Comparison of ENCODE assay signal across 15 mouse cellular contexts in the genomic region with DNA sequence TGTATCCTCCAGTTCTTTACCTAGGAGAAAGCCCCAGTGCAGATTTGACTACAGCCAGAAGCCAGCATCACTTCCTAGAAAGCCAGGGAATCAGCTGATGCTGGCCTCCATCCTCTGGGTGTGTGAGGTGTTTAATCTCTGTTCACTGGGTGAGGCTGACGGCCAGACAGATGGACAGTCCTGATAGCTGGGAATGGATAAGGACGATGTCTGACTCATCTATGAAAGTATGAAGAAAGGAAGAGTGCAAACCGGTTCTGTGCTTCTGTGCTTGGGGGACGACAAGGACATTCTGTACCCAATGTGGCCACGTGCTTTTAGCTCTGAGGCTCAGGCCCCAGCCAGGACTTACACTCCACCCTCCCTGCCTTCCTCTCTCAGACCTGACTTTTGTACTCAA.
DNase-seq lines count a peak whose midpoint lies in the region; ATAC-seq and TF ChIP-seq lines count a peak whose summit lies in the region.
"Had no signal": no experiment of that assay in that cellular context is flagged by ENCODE, and none has a peak within 500 bp of the region (broad histone marks: within the 10 kb centered on the region; RNA-seq: fewer than 3 reads in every experiment).

No protein-coding gene starts in this region.

- peak overlapping the region; percentile 67 for H3K4me2 ChIP-seq in liver, embryonic 14.5 days (ENCODE audit: low read depth)
- H3K4me2 ChIP-seq in forebrain, embryonic 11.5 days (ENCODE audit: low read depth, low read length, severe bottlenecking) = no peak overlapping the region
- H3K4me2 ChIP-seq: heart, embryonic 13.5 days had no signal

- H3K9me3 ChIP-seq in liver, embryonic 14.5 days (ENCODE audit: control insufficient read depth, low read length) = no peaks in the 10 kb centered on the region
- H3K9me3 ChIP-seq in forebrain, embryonic 11.5 days (ENCODE audit: control insufficient read depth, low read length) = no peaks in the 10 kb centered on the region
- H3K9me3 ChIP-seq: heart, embryonic 13.5 days had no signal

- peak overlapping the region; percentile 99 for H3K27ac ChIP-seq in liver, embryonic 14.5 days
- no peak overlapping the region for H3K27ac ChIP-seq in layer of hippocampus, adult 2 months
- no peak overlapping the region for H3K27ac ChIP-seq in forebrain, embryonic 11.5 days (ENCODE audit: low read depth, low read length)

- H3K4me1 ChIP-seq in liver, embryonic 14.5 days (replicated peaks; ENCODE audit: control insufficient read depth in 2 of 2, insufficient read depth in 2 of 2, low read length in 1 of 2) = peaks cover 79 to 81% of the 10 kb centered on the region in 2 experiments
- H3K4me1 ChIP-seq in forebrain, embryonic 11.5 days (replicated peaks; ENCODE audit: control insufficient read depth, insufficient read depth, low read length) = peaks cover 6% of the 10 kb centered on the region; the same call in 1 of the 2 replicates

- no peaks in the 10 kb centered on the region for H3K27me3 ChIP-seq in liver, embryonic 14.5 days (ENCODE audit: control insufficient read depth, insufficient read depth, low read length)
- no peaks in the 10 kb centered on the region for H3K27me3 ChIP-seq in forebrain, embryonic 11.5 days (ENCODE audit: control insufficient read depth, insufficient read depth, low read length)
- H3K27me3 ChIP-seq: heart, embryonic 13.5 days; Patski had no signal

- TF ChIP-seq EP300 in liver, embryonic 14.5 days (IDR thresholded peaks at IDR 0.05; ENCODE audit: low read depth) = peak; percentile 98

- peak; percentile 27 for DNase-seq in gastrocnemius, adult 18-20 months (ENCODE audit: low spot score)
- no peak for DNase-seq in gastrocnemius, postnatal 4 days (ENCODE audit: low spot score in 2 of 2)
- peak; percentile 87 for DNase-seq in 416B (ENCODE audit: low read depth)
- peak; percentile 95 for DNase-seq in c-Kit-positive CD71-positive TER-119-positive erythroid progenitor cells, embryonic 14.5 days (ENCODE audit: low spot score)
- peak; percentile 89 to 97 (median 93) for DNase-seq in liver, embryonic 14.5 days (ENCODE audit: low read depth in 3 of 3, low spot score in 3 of 3)
- no peak for DNase-seq in layer of hippocampus, adult 2 months (ENCODE audit: low spot score in 2 of 2)
- DNase-seq in forebrain, embryonic 11.5 days (ENCODE audit: low spot score) = no peak
- no peak for DNase-seq in right cerebral cortex, postnatal 25 days
- DNase-seq: adrenal gland, postnatal 10 days; cerebellum, adult 2 months; embryo, embryonic 11 days; forebrain, postnatal 0 days had no signal

- ATAC-seq in liver, embryonic 14.5 days (ENCODE audit: insufficient read depth) = peak; percentile 77
- ATAC-seq in forebrain, embryonic 11.5 days (replicated peaks; ENCODE audit: low FRiP score) = no peak
- ATAC-seq: forebrain, postnatal 0 days; Patski had no signal

- H3K36me3 ChIP-seq in liver, embryonic 14.5 days (replicated peaks; ENCODE audit: control insufficient read depth, insufficient read depth, low read depth) = no peaks in the 10 kb centered on the region
- no peaks in the 10 kb centered on the region for H3K36me3 ChIP-seq in forebrain, embryonic 11.5 days (ENCODE audit: control insufficient read depth, insufficient read depth, low read length)
- H3K36me3 ChIP-seq: heart, embryonic 13.5 days had no signal

- H3K4me3 ChIP-seq in liver, embryonic 14.5 days (ENCODE audit: insufficient read depth in 1 of 2, low read depth in 2 of 2, low read length in 2 of 2) = peak overlapping the region; percentile 17 to 18; a peak in 2 of 4 replicates
- no peak overlapping the region for H3K4me3 ChIP-seq in layer of hippocampus, adult 2 months
- no peak overlapping the region for H3K4me3 ChIP-seq in forebrain, embryonic 11.5 days (ENCODE audit: low read depth, low read length)
- H3K4me3 ChIP-seq: heart, embryonic 13.5 days; myocyte had no signal

- WGBS in liver, embryonic 14.5 days (ENCODE audit: insufficient replicate concordance) = 20% methylated on average over 5 of the region's 5 CpGs
- WGBS in forebrain, embryonic 11.5 days = 78% methylated on average over 5 of the region's 5 CpGs

- TF ChIP-seq CTCF in liver, embryonic 14.5 days (IDR thresholded peaks at IDR 0.05; ENCODE audit: low read depth) = no peak
- TF ChIP-seq CTCF in layer of hippocampus, adult 2 months (conservative IDR thresholded peaks at IDR 0.05) = no peak

- peak overlapping the region; percentile 73 for H3K9ac ChIP-seq in liver, embryonic 14.5 days (replicated peaks)
- H3K9ac ChIP-seq in forebrain, embryonic 11.5 days (ENCODE audit: low read length) = no peak overlapping the region
- H3K9ac ChIP-seq: forebrain, postnatal 0 days; heart, embryonic 13.5 days had no signal

Comparison
In these comparisons a context has a peak if more than half of its experiments do, and no peak if none do; other contexts are left out.
1. DNase-seq: peak in gastrocnemius, adult 18-20 months (single experiment), 416B (single experiment), c-Kit-positive CD71-positive TER-119-positive erythroid progenitor cells, embryonic 14.5 days (single experiment) and liver, embryonic 14.5 days (3 of 3); none in gastrocnemius, postnatal 4 days (0 of 2), layer of hippocampus, adult 2 months (0 of 2), forebrain, embryonic 11.5 days (single experiment) and right cerebral cortex, postnatal 25 days (single experiment).
2. H3K4me3 ChIP-seq: peak in liver, embryonic 14.5 days (2 of 2); none in layer of hippocampus, adult 2 months (single experiment) and forebrain, embryonic 11.5 days (single experiment).